ENCODE assay signal across 8 mouse cellular contexts in genomic region chr5:137770709-137771108, GRCm38 (mm10). TPM values are rescaled to one million over a fixed set of nuclear protein-coding genes. Genes with fewer than 3 reads are reported as not detected.
DNase-seq lines count a peak whose midpoint lies in the region; ATAC-seq and TF ChIP-seq lines count a peak whose summit lies in the region.

No protein-coding gene starts in this region.

- no peak overlapping the region for H3K27ac ChIP-seq in heart, postnatal 0 days (ENCODE audit: low read depth)
- H3K27ac ChIP-seq in CH12.LX (ENCODE audit: insufficient read depth, low read depth) = no peak overlapping the region
- no peak overlapping the region for H3K27ac ChIP-seq in intestine, postnatal 0 days (ENCODE audit: low read depth, low read length)

- no peaks in the 10 kb centered on the region for H3K36me3 ChIP-seq in heart, postnatal 0 days (replicated peaks; ENCODE audit: control insufficient read depth, insufficient read depth, low read length)
- peaks cover 0 to 2% of the 10 kb centered on the region in 2 experiments for H3K36me3 ChIP-seq in CH12.LX (replicated peaks in 1 of 2; ENCODE audit: control insufficient read depth in 1 of 2, insufficient read depth in 1 of 2, low read length in 1 of 2)
- no peaks in the 10 kb centered on the region for H3K36me3 ChIP-seq in intestine, postnatal 0 days (ENCODE audit: control insufficient read depth, insufficient read depth)

- TF ChIP-seq RAD21 in CH12.LX (IDR thresholded peaks at IDR 0.05; ENCODE audit: low read depth, low read length) = peak; percentile 56

- no peak overlapping the region for H3K9ac ChIP-seq in heart, postnatal 0 days (replicated peaks; ENCODE audit: low read depth, low read length)
- H3K9ac ChIP-seq in CH12.LX (ENCODE audit: insufficient read depth, low read depth) = no peak overlapping the region
- H3K9ac ChIP-seq in intestine, postnatal 0 days (ENCODE audit: low read depth, low read length) = no peak overlapping the region

- in situ Hi-C loops in CH12.LX (cut with MboI; ENCODE audit: low pct_ligation_motif_present, low pct_unique_long_range_greater_than_20kb, low sequenced_read_pairs) = loop anchor here (25.0 kb wide), 1 partner anchor 258 kb away; the partner anchor contains the start of genes Gigyf1 and Pop7

- dilution Hi-C loops in CH12.LX (cut with MboI; ENCODE audit: extremely low pct_ligation_motif_present, extremely low pct_unique_long_range_greater_than_20kb, low sequenced_read_pairs) = no loop called here

- no peak for TF ChIP-seq EP300 in heart, postnatal 0 days (IDR thresholded peaks at IDR 0.05; ENCODE audit: low read depth)
- TF ChIP-seq EP300 in CH12.LX (IDR thresholded peaks at IDR 0.05; ENCODE audit: low read length) = no peak

- no peak overlapping the region for H3K4me3 ChIP-seq in heart, postnatal 0 days (ENCODE audit: low read depth, low read length)
- H3K4me3 ChIP-seq in CH12.LX (replicated peaks in 1 of 3; ENCODE audit: low read depth in 2 of 3, low read length in 2 of 3, poor library complexity in 1 of 3) = no peak overlapping the region
- H3K4me3 ChIP-seq in intestine, postnatal 0 days (ENCODE audit: low read depth, low read length) = no peak overlapping the region

- TF ChIP-seq POLR2A in CH12.LX (IDR thresholded peaks at IDR 0.05; ENCODE audit: low read depth, low read length) = no peak

- no peaks in the 10 kb centered on the region for H3K79me2 ChIP-seq in CH12.LX (replicated peaks; ENCODE audit: control insufficient read depth, extremely low read depth, insufficient read depth, poor library complexity, severe bottlenecking)

- no peaks in the 10 kb centered on the region for H3K9me3 ChIP-seq in heart, postnatal 0 days (replicated peaks; ENCODE audit: control insufficient read depth, low read length)
- peaks cover 2% of the 10 kb centered on the region for H3K9me3 ChIP-seq in CH12.LX (replicated peaks; ENCODE audit: low read length)
- no peaks in the 10 kb centered on the region for H3K9me3 ChIP-seq in intestine, postnatal 0 days (ENCODE audit: control insufficient read depth)

- peak; percentile 48 for DNase-seq in heart, postnatal 0 days (ENCODE audit: low spot score)
- DNase-seq in heart, adult 9 months (ENCODE audit: low spot score in 2 of 2) = no peak
- DNase-seq in CH12.LX (ENCODE audit: extremely low read depth) = peak; percentile 75
- DNase-seq in right cerebral cortex, adult 2 months (ENCODE audit: low spot score in 2 of 2) = no peak
- no peak for DNase-seq in layer of hippocampus, adult 11-12 months (ENCODE audit: low spot score)

- 44% methylated on average over 2 of the region's 2 CpGs for WGBS in heart, postnatal 0 days
- 41% methylated on average over 2 of the region's 2 CpGs for WGBS in intestine, postnatal 0 days

- ATAC-seq in heart, postnatal 0 days (ENCODE audit: insufficient read depth, low read depth) = peak; percentile 40; the same call in 1 of the 2 replicates
- peak; percentile 83 for ATAC-seq in common myeloid progenitor, adult 5-6 weeks (replicated peaks; ENCODE audit: low read depth, poor library complexity, severe bottlenecking)
- ATAC-seq in intestine, postnatal 0 days = peak; percentile 59; the same call in 1 of the 2 replicates
- ATAC-seq in neutrophil, adult 5-6 weeks (ENCODE audit: extremely low read depth, insufficient number of reproducible peaks, low FRiP score, poor library complexity, severe bottlenecking) = peak; percentile 84

- H3K27me3 ChIP-seq in heart, postnatal 0 days (ENCODE audit: control insufficient read depth, insufficient read depth, low read length) = no peaks in the 10 kb centered on the region
- H3K27me3 ChIP-seq in CH12.LX (replicated peaks) = no peaks in the 10 kb centered on the region
- H3K27me3 ChIP-seq in intestine, postnatal 0 days (replicated peaks; ENCODE audit: control insufficient read depth, insufficient read depth, low read length) = no peaks in the 10 kb centered on the region

- no peaks in the 10 kb centered on the region for H3K4me1 ChIP-seq in heart, postnatal 0 days (ENCODE audit: control insufficient read depth, insufficient read depth)
- H3K4me1 ChIP-seq in CH12.LX (ENCODE audit: control insufficient read depth in 1 of 2, insufficient read depth in 2 of 2) = peaks cover 3 to 4% of the 10 kb centered on the region in 2 experiments; a peak in 1 of 4 replicates
- H3K4me1 ChIP-seq in intestine, postnatal 0 days (replicated peaks; ENCODE audit: control insufficient read depth, insufficient read depth, low read length) = no peaks in the 10 kb centered on the region

- H3K4me2 ChIP-seq in heart, postnatal 0 days (ENCODE audit: low read depth, low read length) = no peak overlapping the region
- no peak overlapping the region for H3K4me2 ChIP-seq in CH12.LX (ENCODE audit: insufficient read depth, low read depth, poor library complexity, severe bottlenecking)
- no peak overlapping the region for H3K4me2 ChIP-seq in intestine, postnatal 0 days (replicated peaks; ENCODE audit: low read depth)

- TF ChIP-seq CTCF in heart, postnatal 0 days (IDR thresholded peaks at IDR 0.05; ENCODE audit: low read depth) = peak; percentile 90
- peak; percentile 80 to 97 for TF ChIP-seq CTCF in CH12.LX (conservative IDR thresholded peaks at IDR 0.05 in 1 of 2, IDR thresholded peaks at IDR 0.05 in 1 of 2; ENCODE audit: low read depth in 2 of 2, low read length in 2 of 2)
- peak; percentile 95 for TF ChIP-seq CTCF in intestine, postnatal 0 days (IDR thresholded peaks at IDR 0.05; ENCODE audit: low read depth)

TF ChIP-seq in CH12.LX, 34 proteins besides CTCF, POLR2A, EP300 and RAD21:
- no peak for TF ChIP-seq USF1 (IDR thresholded peaks at IDR 0.05; ENCODE audit: low read depth, low read length)
- TF ChIP-seq SMC3 (IDR thresholded peaks at IDR 0.05; ENCODE audit: low read depth, low read length) = peak; percentile 41
TF ChIP-seq in CH12.LX: peak in this region for 1.

RNA-seq across cellular contexts. Expression of gene Ppp1r35, which starts 7.9 kb away (rescaled TPM):
- 24.0 and 24.5 TPM in 2 replicates for total RNA-seq in heart, postnatal 0 days (2014; rRNA removed; ENCODE audit: low replicate concordance)
- polyA plus RNA-seq in heart, postnatal 0 days (2015; fragmentation: Nextera tagmentation; extraction: Ambion mirVana) = 10.4 and 15.4 TPM in 2 replicates
- total RNA-seq in CH12.LX (2012; rRNA removed) = 31.6 and 34.6 TPM in 2 replicates
- total RNA-seq in CH12.LX (2014; rRNA removed) = 11.8 and 17.3 TPM in 2 replicates
- polyA plus RNA-seq in CH12.LX (2012; ENCODE audit: insufficient read length, low read depth) = 23.3 and 24.1 TPM in 2 replicates
- total RNA-seq in common myeloid progenitor, adult 5-6 weeks (2017) = 13.0 and 21.9 TPM in 2 replicates
- polyA plus RNA-seq in intestine, postnatal 0 days (2015; fragmentation: Nextera tagmentation; extraction: Ambion mirVana) = 29.0 and 30.8 TPM in 2 replicates
- 9.7 and 12.8 TPM in 2 replicates for total RNA-seq in neutrophil, adult 5-6 weeks (2017)

RNA-seq across cellular contexts. Expression of gene Mepce, which starts 16.7 kb away (rescaled TPM):
- 18.0 and 19.6 TPM in 2 replicates for total RNA-seq in heart, postnatal 0 days (2014; rRNA removed; ENCODE audit: low replicate concordance)
- 5.0 and 5.4 TPM in 2 replicates for polyA plus RNA-seq in heart, postnatal 0 days (2015; fragmentation: Nextera tagmentation; extraction: Ambion mirVana)
- total RNA-seq in CH12.LX (2012; rRNA removed) = 32.7 and 38.5 TPM in 2 replicates
- 31.1 and 37.3 TPM in 2 replicates for total RNA-seq in CH12.LX (2014; rRNA removed)
- polyA plus RNA-seq in CH12.LX (2012; ENCODE audit: insufficient read length, low read depth) = 42.4 and 43.7 TPM in 2 replicates
- 27.4 and 33.1 TPM in 2 replicates for total RNA-seq in common myeloid progenitor, adult 5-6 weeks (2017)
- polyA plus RNA-seq in intestine, postnatal 0 days (2015; fragmentation: Nextera tagmentation; extraction: Ambion mirVana) = 10.3 and 10.8 TPM in 2 replicates
- 36.5 and 42.2 TPM in 2 replicates for total RNA-seq in neutrophil, adult 5-6 weeks (2017)

RNA-seq across cellular contexts. Expression of gene Zcwpw1, which starts 16.9 kb away (rescaled TPM):
- 1.4 and 8.7 TPM in 2 replicates for total RNA-seq in heart, postnatal 0 days (2014; rRNA removed; ENCODE audit: low replicate concordance)
- 2.2 and 3.6 TPM in 2 replicates for polyA plus RNA-seq in heart, postnatal 0 days (2015; fragmentation: Nextera tagmentation; extraction: Ambion mirVana)
- total RNA-seq in CH12.LX (2012; rRNA removed) (1.3 and 1.9 TPM in 2 replicates), CH12.LX (2014; rRNA removed) (2.3 and 3.0 TPM in 2 replicates)
- 1.5 and 2.8 TPM in 2 replicates for polyA plus RNA-seq in CH12.LX (2012; ENCODE audit: insufficient read length, low read depth)
- total RNA-seq in common myeloid progenitor, adult 5-6 weeks (2017) = 24.1 and 24.3 TPM in 2 replicates
- 3.3 and 3.5 TPM in 2 replicates for polyA plus RNA-seq in intestine, postnatal 0 days (2015; fragmentation: Nextera tagmentation; extraction: Ambion mirVana)
- 24.7 and 29.4 TPM in 2 replicates for total RNA-seq in neutrophil, adult 5-6 weeks (2017)

RNA-seq across cellular contexts. Expression of gene Tsc22d4, which starts 25.2 kb away (rescaled TPM):
- total RNA-seq in heart, postnatal 0 days (2014; rRNA removed; ENCODE audit: low replicate concordance) = 167 and 192 TPM in 2 replicates
- 221 and 232 TPM in 2 replicates for polyA plus RNA-seq in heart, postnatal 0 days (2015; fragmentation: Nextera tagmentation; extraction: Ambion mirVana)
- total RNA-seq in CH12.LX (2012; rRNA removed) (32.0 and 39.9 TPM in 2 replicates), CH12.LX (2014; rRNA removed) (26.4 and 28.2 TPM in 2 replicates)
- polyA plus RNA-seq in CH12.LX (2012; ENCODE audit: insufficient read length, low read depth) = 91.2 and 103 TPM in 2 replicates
- total RNA-seq in common myeloid progenitor, adult 5-6 weeks (2017) = 86.7 and 97.2 TPM in 2 replicates
- 111 and 119 TPM in 2 replicates for polyA plus RNA-seq in intestine, postnatal 0 days (2015; fragmentation: Nextera tagmentation; extraction: Ambion mirVana)
- total RNA-seq in neutrophil, adult 5-6 weeks (2017) = 170 TPM in 2 replicates

RNA-seq across cellular contexts. Expression of gene Nyap1, which starts 29.3 kb away (rescaled TPM):
- 1.3 and 5.8 TPM in 2 replicates for total RNA-seq in heart, postnatal 0 days (2014; rRNA removed; ENCODE audit: low replicate concordance)
- polyA plus RNA-seq in heart, postnatal 0 days (2015; fragmentation: Nextera tagmentation; extraction: Ambion mirVana) = 0.56 and 0.65 TPM in 2 replicates
- total RNA-seq in CH12.LX (2012; rRNA removed) = 0.67 and 1.4 TPM in 2 replicates
- 0.28 and 0.34 TPM in 2 replicates for total RNA-seq in CH12.LX (2014; rRNA removed)
- 0.35 and 0.43 TPM in 2 replicates for polyA plus RNA-seq in CH12.LX (2012; ENCODE audit: insufficient read length, low read depth)
- 0.05 TPM in 1 of 2 replicates, not detected in the other for total RNA-seq in common myeloid progenitor, adult 5-6 weeks (2017)
- 1.6 and 2.0 TPM in 2 replicates for polyA plus RNA-seq in intestine, postnatal 0 days (2015; fragmentation: Nextera tagmentation; extraction: Ambion mirVana)
- 0.12 TPM in 2 replicates for total RNA-seq in neutrophil, adult 5-6 weeks (2017)

Comparison
In these comparisons a context has a peak if more than half of its experiments do, and no peak if none do; other contexts are left out.
1. DNase-seq: peak in heart, postnatal 0 days (single experiment) and CH12.LX (single experiment); none in heart, adult 9 months (0 of 2), right cerebral cortex, adult 2 months (0 of 2) and layer of hippocampus, adult 11-12 months (single experiment).
2. Peak in every context shown above with its lines, with median percentiles within 50 percentile points of each other: ATAC-seq and CTCF ChIP-seq.